ENCODE assay signal across 9 mouse cellular contexts in the genomic region with DNA sequence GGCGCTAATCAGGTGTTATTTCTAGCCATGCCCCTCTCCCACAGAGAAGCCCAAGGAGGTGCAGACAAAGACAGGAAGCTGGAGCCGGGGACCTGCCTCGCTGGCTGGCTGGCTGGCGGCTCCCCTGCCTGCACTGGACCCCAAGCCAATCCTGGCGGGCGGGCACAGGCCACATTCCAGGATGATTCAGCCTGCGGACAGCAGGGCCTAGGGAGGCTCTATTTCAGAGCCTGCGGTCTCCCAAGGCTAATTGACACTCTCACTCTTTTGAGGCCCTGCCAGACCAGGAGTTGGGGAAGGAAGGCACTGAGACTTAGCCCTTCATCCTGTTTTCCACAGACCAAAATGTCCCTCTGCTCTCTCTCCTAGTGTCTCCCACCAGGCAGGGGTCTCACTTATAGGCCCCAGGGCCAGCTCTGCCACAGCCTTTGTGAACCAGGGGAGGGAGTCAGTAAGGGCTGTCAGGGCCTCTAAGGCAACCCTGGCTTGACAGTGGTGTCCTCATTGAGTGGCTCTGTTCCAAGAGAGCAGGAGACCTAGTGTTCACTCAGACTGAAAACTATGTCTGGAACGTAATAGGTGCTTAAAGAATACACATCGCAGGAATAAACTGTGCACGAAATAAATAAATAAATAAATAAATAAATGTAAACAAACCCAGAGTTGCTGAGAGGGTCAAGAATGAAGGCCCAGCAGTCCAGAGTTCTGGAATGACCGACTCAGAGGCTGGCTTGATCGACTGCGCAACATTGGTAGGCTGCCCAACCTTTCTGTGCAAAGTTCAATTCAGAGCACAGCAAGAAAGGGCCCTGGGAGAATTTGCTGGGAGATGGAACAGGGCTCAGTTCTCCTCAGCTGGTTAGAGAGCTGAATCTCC. TPM values are rescaled to one million over a fixed set of nuclear protein-coding genes. Genes with fewer than 3 reads are reported as not detected.
DNase-seq lines count a peak whose midpoint lies in the region; ATAC-seq and TF ChIP-seq lines count a peak whose summit lies in the region.
"Had no signal": no experiment of that assay in that cellular context is flagged by ENCODE, and none has a peak within 500 bp of the region (broad histone marks: within the 10 kb centered on the region; RNA-seq: fewer than 3 reads in every experiment).

No protein-coding gene starts in this region.

- H3K4me1 ChIP-seq in cerebellum, adult 2 months (ENCODE audit: control insufficient read depth, insufficient read depth, low read length): peaks cover 10% of the 10 kb centered on the region
- H3K4me1 ChIP-seq in embryonic fibroblast, embryonic 13.5 days (ENCODE audit: control insufficient read depth, insufficient read depth, low read length): peaks cover 4% of the 10 kb centered on the region
- 0 out of 2 replicates have a peak, but pooled peaks cover 5% of the 10 kb centered on the region for H3K4me1 ChIP-seq in neural tube, embryonic 15.5 days
- H3K4me1 ChIP-seq: neural tube, embryonic 12.5 days had no signal

- in situ Hi-C loops in Patski (cut with MboI; ENCODE audit: low pct_unique_long_range_greater_than_20kb): no loop called here

- no peaks in the 10 kb centered on the region for H3K36me3 ChIP-seq in neural tube, embryonic 15.5 days
- H3K36me3 ChIP-seq: neural tube, embryonic 12.5 days had no signal

- TF ChIP-seq POLR2A in cerebellum, adult 2 months (IDR thresholded peaks at IDR 0.05; ENCODE audit: borderline replicate concordance, insufficient read depth, low read length): no peak
- no peak for TF ChIP-seq POLR2A in embryonic fibroblast, embryonic 13.5 days (IDR thresholded peaks at IDR 0.05; ENCODE audit: low read depth, low read length)

- 46% methylated on average over 14 of the region's 14 CpGs for WGBS in cerebellum, adult 2 months
- 51% methylated on average over 14 of the region's 14 CpGs for WGBS in neural tube, embryonic 15.5 days

- DNase-seq in cerebellum, adult 2 months: peak; percentile 61 to 74
- DNase-seq in cerebellum, adult 9-11 months: no peak
- peak; percentile 68 for DNase-seq in Patski (ENCODE audit: low read depth, low spot score)
- DNase-seq in kidney, adult 8-10 months: peak; percentile 67 to 73
- no peak for DNase-seq in layer of hippocampus, postnatal 25 days (ENCODE audit: extremely low spot score in 1 of 2, low spot score in 1 of 2)
- DNase-seq in right cerebral cortex, postnatal 36 days (ENCODE audit: low spot score in 2 of 2): no peak

- TF ChIP-seq CTCF in cerebellum, adult 2 months (IDR thresholded peaks at IDR 0.05; ENCODE audit: borderline replicate concordance, insufficient read depth, low read depth, low read length): no peak
- no peak for TF ChIP-seq CTCF in Patski (IDR thresholded peaks at IDR 0.05)
- TF ChIP-seq CTCF in embryonic fibroblast, embryonic 13.5 days (IDR thresholded peaks at IDR 0.05; ENCODE audit: borderline replicate concordance, insufficient read depth, low read length): no peak

- no peaks in the 10 kb centered on the region for H3K27me3 ChIP-seq in cerebellum, adult 2 months (ENCODE audit: control insufficient read depth, insufficient read depth, low read length)
- H3K27me3 ChIP-seq in Patski: no peaks in the 10 kb centered on the region
- H3K27me3 ChIP-seq in neural tube, embryonic 15.5 days (replicated peaks): no peaks in the 10 kb centered on the region
- H3K27me3 ChIP-seq: neural tube, embryonic 12.5 days had no signal

- ATAC-seq in Patski: peak; percentile 90
- ATAC-seq in neural tube, embryonic 15.5 days (ENCODE audit: low FRiP score): no peak

- H3K9ac ChIP-seq in neural tube, embryonic 15.5 days (replicated peaks): no peak overlapping the region
- H3K9ac ChIP-seq: neural tube, embryonic 12.5 days had no signal

- no peak overlapping the region for H3K4me3 ChIP-seq in cerebellum, adult 2 months (replicated peaks; ENCODE audit: insufficient read depth, low read depth, low read length)
- no peak overlapping the region for H3K4me3 ChIP-seq in embryonic fibroblast, embryonic 13.5 days (ENCODE audit: insufficient read depth, low read length)
- H3K4me3 ChIP-seq in neural tube, embryonic 15.5 days (replicated peaks): no peak overlapping the region
- H3K4me3 ChIP-seq: neural tube, embryonic 12.5 days had no signal

- POLR2A ChIA-PET in Patski (lab: Charles Lee): no interaction called here

- H3K27ac ChIP-seq in cerebellum, adult 2 months (ENCODE audit: insufficient read depth, low read length): no peak overlapping the region
- H3K27ac ChIP-seq in embryonic fibroblast, embryonic 13.5 days (ENCODE audit: insufficient read depth, low read length): peak overlapping the region; percentile 26
- H3K27ac ChIP-seq in neural tube, embryonic 15.5 days (replicated peaks): 0 out of 2 replicates have a peak overlapping the region, but pooled peaks have one; percentile 33
- H3K27ac ChIP-seq: neural tube, embryonic 12.5 days had no signal

- CTCF ChIA-PET in Patski (lab: Charles Lee): interaction anchor here (2.6 to 6.5 kb wide), 2 partner anchors 10 to 48 kb away, joined by 7 to 35 read pairs; no protein-coding TSS in a partner anchor

- H3K9me3 ChIP-seq in neural tube, embryonic 15.5 days (replicated peaks): no peaks in the 10 kb centered on the region
- H3K9me3 ChIP-seq: neural tube, embryonic 12.5 days had no signal

- H3K4me2 ChIP-seq in neural tube, embryonic 15.5 days: no peak overlapping the region
- H3K4me2 ChIP-seq: neural tube, embryonic 12.5 days had no signal

RNA-seq across cellular contexts. Expression of a gene that starts 8.0 kb away (rescaled TPM):
- 1.8 and 2.0 TPM in 2 replicates for polyA plus RNA-seq in cerebellum, adult 2 months (2012; rRNA removed)
- 0.13 TPM for polyA plus RNA-seq in Patski (2021)
- 21.0 TPM in 2 replicates for polyA plus RNA-seq in embryonic fibroblast, embryonic 13.5 days (2011; ENCODE audit: insufficient read length, low read depth, missing spikeins)
- polyA plus RNA-seq in neural tube, embryonic 15.5 days (2015; fragmentation: Nextera tagmentation; extraction: Ambion mirVana): 5.6 and 6.7 TPM in 2 replicates
- total RNA-seq in layer of hippocampus, postnatal 25 days (2021): 1 to 10 TPM; 1.1 TPM

RNA-seq across cellular contexts. Expression of a gene that starts 42.4 kb away (rescaled TPM):
- 7.8 and 9.2 TPM in 2 replicates for polyA plus RNA-seq in cerebellum, adult 2 months (2012; rRNA removed)
- 1.5 TPM for polyA plus RNA-seq in Patski (2021)
- 0.42 and 0.65 TPM in 2 replicates for polyA plus RNA-seq in embryonic fibroblast, embryonic 13.5 days (2011; ENCODE audit: insufficient read length, low read depth, missing spikeins)
- 3.8 and 3.9 TPM in 2 replicates for polyA plus RNA-seq in neural tube, embryonic 15.5 days (2015; fragmentation: Nextera tagmentation; extraction: Ambion mirVana)
- total RNA-seq in layer of hippocampus, postnatal 25 days (2021): 100 to 1,000 TPM in 1 of 2 experiments, 10 to 100 TPM in 1; 86.5 to 103 TPM

Comparison
In these comparisons a context has a peak if more than half of its experiments do, and no peak if none do; other contexts are left out.
1. DNase-seq: peak in cerebellum, adult 2 months (2 of 2), Patski (single experiment) and kidney, adult 8-10 months (2 of 2); none in cerebellum, adult 9-11 months (single experiment), layer of hippocampus, postnatal 25 days (0 of 2) and right cerebral cortex, postnatal 36 days (0 of 2).